Mouse (Mus musculus) thymus, adult 2 months (tissue): ENCODE data around the gene Gemin8. TPM values are rescaled to one million over a fixed set of nuclear protein-coding genes. Genes with fewer than 3 reads are reported as not detected.

ENCODE experiments used
- DNase-seq: peaks from one replicate; pipeline ENCODE4 v3.0.0; 2021
- H3K27ac ChIP-seq: fragments of 200-500 bp; 2 replicates; pipeline ENCODE4 v1.5.1; 2012; ENCODE audit warnings: low read length, control low read depth; ENCODE audit not compliant: control insufficient read depth, insufficient read depth
- H3K27me3 ChIP-seq: fragments of 200-500 bp; 2 replicates; pipeline ENCODE4 v1.6.1; 2012; ENCODE audit warnings: mild to moderate bottlenecking, low read length, moderate library complexity, mixed read lengths; ENCODE audit not compliant: control insufficient read depth, insufficient read depth
- H3K36me3 ChIP-seq: fragments of 200-500 bp; 2 replicates; pipeline ENCODE4 v1.6.1; 2012; ENCODE audit warnings: mild to moderate bottlenecking, low read length, moderate library complexity; ENCODE audit not compliant: control insufficient read depth, insufficient read depth
- H3K4me1 ChIP-seq: fragments of 200-500 bp; replicated peaks from 2 replicates; pipeline ENCODE4 v1.6.1; 2012; ENCODE audit warnings: low read length; ENCODE audit not compliant: control insufficient read depth, insufficient read depth
- H3K4me3 ChIP-seq: fragments of 200-500 bp; 2 replicates; pipeline ENCODE4 v1.5.1; 2012; ENCODE audit warnings: mild to moderate bottlenecking, low read length, control low read depth, moderate library complexity; ENCODE audit not compliant: control insufficient read depth, insufficient read depth
- CTCF ChIP-seq: fragments of 200-500 bp; IDR thresholded peaks from 2 replicates; pipeline ENCODE4 v1.5.1; 2012; ENCODE audit warnings: mild to moderate bottlenecking, control low read depth, low read length, moderate library complexity, borderline replicate concordance; ENCODE audit not compliant: control insufficient read depth, poor library complexity, insufficient read depth; ENCODE audit errors: extremely low read depth
- POLR2A ChIP-seq: fragments of 200-500 bp; IDR thresholded peaks from 2 replicates; pipeline ENCODE4 v1.6.1; 2012; ENCODE audit warnings: mild to moderate bottlenecking, low read length, control low read depth, moderate library complexity; ENCODE audit not compliant: control insufficient read depth, poor library complexity, insufficient read depth; ENCODE audit errors: extremely low read depth
- WGBS: fragments of 180-500 bp; shearing (Covaris S2); methylation state at CpG from one replicate; pipeline ENCODE4 v1.1.7; 2018; 5-methylcytosine and 5-hydroxymethylcytosine counted together
- polyA plus RNA-seq: library from polyadenylated mRNA; depleted of rRNA; stranded (reverse); fragments of >200 nt; gene quantifications from 2 replicates; pipeline ENCODE4 v1.2.3, GENCODE M21; 2012

Gene Gemin8
- polyA plus RNA-seq, 1 experiment, result 9.0 TPM

GRCm38 (mm10) chrX:166187803-166188202 lies 17.5 kb downstream of the Gemin8 start:
- DNase-seq, result no peak
- 87% methylated on average over 1 of the region's 1 CpGs for WGBS

GRCm38 (mm10) chrX:166196327-166196726 lies 26.1 kb downstream of the Gemin8 start:
- TF ChIP-seq CTCF (no peak), POLR2A (no peak)

More at GRCm38 (mm10) chrX:166187803-166188202, 17.5 kb downstream of the Gemin8 start:
- H3K4me1 ChIP-seq, result no peaks in the 10 kb centered on the region
- H3K36me3 ChIP-seq, result no peaks in the 10 kb centered on the region
- no peak overlapping the region for H3K4me3 ChIP-seq
- H3K27me3 ChIP-seq, result no peaks in the 10 kb centered on the region
- TF ChIP-seq POLR2A, result no peak
- no peak for TF ChIP-seq CTCF
- no peak overlapping the region for H3K27ac ChIP-seq

GRCm38 (mm10) chrX:166198266-166198665 lies 28.0 kb downstream of the Gemin8 start:
- no peaks in the 10 kb centered on the region for H3K27me3 ChIP-seq
- no peak for TF ChIP-seq CTCF
- TF ChIP-seq POLR2A, result no peak
- DNase-seq, result no peak
- no peak overlapping the region for H3K4me3 ChIP-seq
- H3K4me1 ChIP-seq, result no peaks in the 10 kb centered on the region
- H3K36me3 ChIP-seq, result no peaks in the 10 kb centered on the region
- 96% methylated on average over 2 of the region's 2 CpGs for WGBS
- no peak overlapping the region for H3K27ac ChIP-seq

More at GRCm38 (mm10) chrX:166196327-166196726, 26.1 kb downstream of the Gemin8 start:
- no peak for DNase-seq
- Histone ChIP-seq H3K36me3 (no peaks in the 10 kb centered on the region), H3K4me1 (no peaks in the 10 kb centered on the region), H3K27ac (no peak overlapping the region), H3K4me3 (no peak overlapping the region), H3K27me3 (no peaks in the 10 kb centered on the region)

- Histone ChIP-seq H3K27me3 (no peaks in the 10 kb centered on the region), H3K4me1 (no peaks in the 10 kb centered on the region), H3K27ac (no peak overlapping the region), H3K4me3 (no peak overlapping the region), H3K36me3 (no peaks in the 10 kb centered on the region)
- no peak for TF ChIP-seq POLR2A
- DNase-seq, result no peak
These were observed 29.6 kb downstream of the Gemin8 start for GRCm38 (mm10) chrX:166199812-166200211.

GRCm38 (mm10) chrX:166214576-166214975 lies 44.3 kb downstream of the Gemin8 start:
- 93% methylated on average over 2 of the region's 2 CpGs for WGBS
- Histone ChIP-seq H3K27ac (no peak overlapping the region), H3K27me3 (no peaks in the 10 kb centered on the region), H3K4me3 (no peak overlapping the region), H3K4me1 (no peaks in the 10 kb centered on the region), H3K36me3 (no peaks in the 10 kb centered on the region)
- DNase-seq, result no peak
- TF ChIP-seq POLR2A (no peak), CTCF (no peak)

GRCm38 (mm10) chrX:166216248-166216647 lies 46.0 kb downstream of the Gemin8 start:
- WGBS, result 86% methylated on average over 6 of the region's 6 CpGs
- no peaks in the 10 kb centered on the region for H3K27me3 ChIP-seq
- H3K4me3 ChIP-seq, result no peak overlapping the region
- H3K4me1 ChIP-seq, result no peaks in the 10 kb centered on the region
- no peak for DNase-seq
- no peaks in the 10 kb centered on the region for H3K36me3 ChIP-seq
- no peak overlapping the region for H3K27ac ChIP-seq
- TF ChIP-seq CTCF (no peak), POLR2A (no peak)

- no peak overlapping the region for H3K4me3 ChIP-seq
- DNase-seq, result no peak
- no peak overlapping the region for H3K27ac ChIP-seq
- TF ChIP-seq POLR2A (no peak), CTCF (no peak)
- 47% methylated on average over 8 of the region's 8 CpGs for WGBS
- no peaks in the 10 kb centered on the region for H3K36me3 ChIP-seq
- H3K4me1 ChIP-seq, result no peaks in the 10 kb centered on the region
- no peaks in the 10 kb centered on the region for H3K27me3 ChIP-seq
These were observed 46.5 kb downstream of the Gemin8 start for GRCm38 (mm10) chrX:166216720-166217119.

- no peak overlapping the region for H3K27ac ChIP-seq
- WGBS, result 38% methylated on average over 5 of the region's 5 CpGs
- no peak for TF ChIP-seq CTCF
- no peak for TF ChIP-seq POLR2A
- DNase-seq, result no peak
- H3K36me3 ChIP-seq, result no peaks in the 10 kb centered on the region
- no peaks in the 10 kb centered on the region for H3K27me3 ChIP-seq
- no peaks in the 10 kb centered on the region for H3K4me1 ChIP-seq
- H3K4me3 ChIP-seq, result no peak overlapping the region
These were observed 49.1 kb downstream of the Gemin8 start for GRCm38 (mm10) chrX:166219331-166219730.
